Mouse (Mus musculus): Measurements from ENCODE around the gene Bnipl.

GRCm38 (mm10) chr3:95250783-95251424, at the start of gene Bnipl:
- TF ChIP-seq CTCF (IDR thresholded peaks at IDR 0.05; ENCODE audit: low read depth) (no peak), EP300 (optimal IDR thresholded peaks at IDR 0.05) (no peak)
